Mouse (Mus musculus): ENCODE measurements at regions not wholly inside any gene's neighbourhood (a gene's known extent, or its start where the extent isn't known, plus 50 kb on each side); places are given as distances from the start of the nearest gene placed in this dataset.

DNA sequence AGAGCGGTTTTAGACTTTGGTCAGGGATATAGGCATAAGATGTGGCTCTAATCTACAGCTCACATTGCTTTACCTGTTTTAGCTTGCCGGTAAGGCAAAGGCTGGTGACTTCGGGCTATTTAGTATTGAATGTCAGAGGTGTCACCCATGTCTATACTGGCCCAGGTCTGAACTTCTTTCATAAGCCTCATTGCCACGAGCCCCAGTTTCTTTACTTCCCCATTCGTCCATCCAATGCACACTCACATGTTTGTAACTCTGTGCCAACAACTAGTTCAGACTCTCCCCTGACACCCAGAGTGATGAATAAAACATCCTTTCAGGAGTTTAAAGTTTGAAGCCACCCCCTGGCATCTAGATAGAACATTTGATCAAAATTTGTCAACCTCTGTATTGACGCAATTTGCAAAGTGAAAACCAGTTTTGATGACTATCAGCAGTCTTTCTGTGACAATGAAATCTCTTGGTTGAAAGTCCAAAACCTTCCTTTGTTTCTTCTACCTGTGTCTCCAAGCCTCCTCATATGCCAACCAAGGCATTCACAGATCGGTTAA is 288.4 kb downstream of the Ets1 start:
- no peak for TF ChIP-seq CTCF (conservative IDR thresholded peaks at IDR 0.05; ENCODE audit: insufficient read depth, insufficient read length, low read depth, low read length)
- TF ChIP-seq POLR2A (IDR thresholded peaks at IDR 0.05; ENCODE audit: low read depth, low read length), result no peak
